Mouse (Mus musculus) C2C12 (cell line): Measurements from ENCODE around the gene Gpc2.

Experiments used
- CEBPB ChIP-seq: IDR thresholded peaks from one replicate; pipeline ENCODE4 v1.6.1; 2011; ENCODE audit warnings: low read depth, mild to moderate bottlenecking, control low read depth, moderate library complexity
- MAX ChIP-seq: IDR thresholded peaks from one replicate; pipeline ENCODE4 v1.6.1; 2011; ENCODE audit warnings: mild to moderate bottlenecking, control low read depth
- MYOD1 ChIP-seq: IDR thresholded peaks from one replicate; pipeline ENCODE4 v1.6.1; 2011; ENCODE audit warnings: low read depth; ENCODE audit not compliant: control insufficient read depth, insufficient read length

DNA sequence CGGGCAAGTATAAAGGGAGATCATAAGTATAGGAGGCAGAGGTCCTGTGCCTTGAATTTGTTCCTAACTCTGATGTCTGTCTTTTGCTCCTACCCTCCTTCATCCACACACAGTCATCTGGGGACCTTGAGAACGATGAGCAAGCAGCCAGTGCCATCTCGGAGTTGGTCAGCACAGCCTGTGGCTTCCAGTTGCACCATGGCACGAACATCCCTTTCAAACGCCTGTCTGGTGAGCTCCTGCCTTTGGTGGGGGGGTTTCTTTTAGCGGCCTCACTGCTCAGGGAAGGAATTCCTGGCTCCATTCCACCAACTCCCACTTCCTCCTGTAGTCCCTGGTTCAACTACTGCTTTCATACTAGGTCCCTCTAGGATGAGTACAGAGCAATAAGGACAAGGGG, 21.3 kb downstream of the Gpc2 start:
- TF ChIP-seq MAX: no peak
- no peak for TF ChIP-seq MYOD1
- TF ChIP-seq CEBPB: no peak
